Mouse (Mus musculus): ENCODE data around the gene Gm10428. TPM values are rescaled to one million over a fixed set of nuclear protein-coding genes. Genes with fewer than 3 reads are reported as not detected.
"Not testable (repeated sequence)": the region's sequence is repeated elsewhere in the genome, so short reads cannot be mapped to it uniquely, and the experiment has no call there.

Gm10428 gene
- polyA plus RNA-seq, 1 experiment from 2014 or later: not detected

- Histone ChIP-seq H3K9ac (no peak overlapping the region), H3K4me3 (no peak overlapping the region), H3K27me3 (peaks cover 41% of the 10 kb centered on the region), H3K36me3 (no peaks in the 10 kb centered on the region), H3K4me1 (peaks cover 11% of the 10 kb centered on the region), H3K9me3 (no peaks in the 10 kb centered on the region), H3K27ac (no peak overlapping the region), H3K4me2 (replicated peaks) (no peak overlapping the region)
- 64% methylated on average over 9 of the region's 9 CpGs for WGBS
- no peak for ATAC-seq (ENCODE audit: low FRiP score, low read depth)
These were observed 5.7 kb upstream of the Gm10428 start for GRCm38 (mm10) chr11:62747227-62747626.

- Histone ChIP-seq H3K4me3 (no peak overlapping the region), H3K36me3 (no peaks in the 10 kb centered on the region), H3K27me3 (peaks cover 41% of the 10 kb centered on the region), H3K9me3 (no peaks in the 10 kb centered on the region), H3K4me1 (peaks cover 4% of the 10 kb centered on the region; the same call in 1 of the 2 replicates), H3K9ac (no peak overlapping the region), H3K27ac (no peak overlapping the region), H3K4me2 (replicated peaks) (no peak overlapping the region)
- ATAC-seq (ENCODE audit: low FRiP score, low read depth): no peak
- WGBS: 76% methylated on average over 4 of the region's 4 CpGs
These were observed 4.8 kb upstream of the Gm10428 start for GRCm38 (mm10) chr11:62748062-62748461.

- not testable (repeated sequence) for H3K36me3 ChIP-seq; H3K4me1 ChIP-seq; H3K27ac ChIP-seq; ATAC-seq (ENCODE audit: low FRiP score, low read depth); H3K4me3 ChIP-seq; H3K9ac ChIP-seq; H3K9me3 ChIP-seq; H3K4me2 ChIP-seq (replicated peaks)
- H3K27me3 ChIP-seq: peaks cover 43% of the 10 kb centered on the region
- WGBS: 90% methylated on average over 13 of the region's 13 CpGs
These were observed 3.5 kb upstream of the Gm10428 start for GRCm38 (mm10) chr11:62749445-62749844.

GRCm38 (mm10) chr11:62752191-62752590, 709 bp upstream of the Gm10428 start:
- Histone ChIP-seq H3K9ac (no peak overlapping the region), H3K9me3 (no peaks in the 10 kb centered on the region), H3K4me1 (peaks cover 1% of the 10 kb centered on the region; the same call in 1 of the 2 replicates), H3K4me3 (no peak overlapping the region), H3K27me3 (peaks cover 39% of the 10 kb centered on the region), H3K36me3 (no peaks in the 10 kb centered on the region), H3K27ac (no peak overlapping the region), H3K4me2 (replicated peaks) (peak overlapping the region; percentile 7; the same call in 1 of the 2 replicates)
- 32% methylated on average over 11 of the region's 11 CpGs for WGBS
- ATAC-seq (ENCODE audit: low FRiP score, low read depth): no peak

GRCm38 (mm10) chr11:62756456-62757142, 3.7 kb downstream of the Gm10428 start:
- no peaks in the 10 kb centered on the region for H3K36me3 ChIP-seq
- peak; percentile 97 for ATAC-seq (ENCODE audit: low FRiP score, low read depth)
- peak overlapping the region; percentile 33 for H3K4me3 ChIP-seq
- WGBS: 7% methylated on average over 36 of the region's 36 CpGs
- peak overlapping the region; percentile 59 for H3K4me2 ChIP-seq (replicated peaks)
- peaks cover 12% of the 10 kb centered on the region for H3K4me1 ChIP-seq
- H3K9me3 ChIP-seq: no peaks in the 10 kb centered on the region
- peak overlapping the region; percentile 36; the same call in 1 of the 2 replicates for H3K9ac ChIP-seq
- peaks cover 28% of the 10 kb centered on the region for H3K27me3 ChIP-seq
- H3K27ac ChIP-seq: no peak overlapping the region

GRCm38 (mm10) chr11:62757143-62757507, 4.2 kb downstream of the Gm10428 start:
- Histone ChIP-seq H3K36me3 (no peaks in the 10 kb centered on the region), H3K4me1 (peaks cover 17% of the 10 kb centered on the region), H3K27ac (no peak overlapping the region), H3K9me3 (no peaks in the 10 kb centered on the region), H3K4me2 (replicated peaks) (peak overlapping the region; percentile 59), H3K9ac (peak overlapping the region; percentile 36; the same call in 1 of the 2 replicates), H3K4me3 (peak overlapping the region; percentile 33), H3K27me3 (peaks cover 28% of the 10 kb centered on the region)
- 10% methylated on average over 7 of the region's 7 CpGs for WGBS
- no peak for ATAC-seq (ENCODE audit: low FRiP score, low read depth)

- Histone ChIP-seq H3K36me3 (no peaks in the 10 kb centered on the region), H3K9me3 (no peaks in the 10 kb centered on the region), H3K27me3 (peaks cover 28% of the 10 kb centered on the region), H3K9ac (no peak overlapping the region), H3K4me2 (replicated peaks) (no peak overlapping the region), H3K27ac (no peak overlapping the region), H3K4me1 (peaks cover 18% of the 10 kb centered on the region), H3K4me3 (no peak overlapping the region)
- WGBS: 77% methylated on average over 6 of the region's 6 CpGs
- ATAC-seq (ENCODE audit: low FRiP score, low read depth): no peak
These were observed 5.0 kb downstream of the Gm10428 start for GRCm38 (mm10) chr11:62757906-62758305.

GRCm38 (mm10) chr11:62758491-62758890, 5.6 kb downstream of the Gm10428 start:
- no peak overlapping the region for H3K27ac ChIP-seq
- 93% methylated on average over 11 of the region's 11 CpGs for WGBS
- H3K9me3 ChIP-seq: no peaks in the 10 kb centered on the region
- H3K4me2 ChIP-seq (replicated peaks): no peak overlapping the region
- ATAC-seq (ENCODE audit: low FRiP score, low read depth): no peak
- H3K9ac ChIP-seq: no peak overlapping the region
- peaks cover 24% of the 10 kb centered on the region for H3K27me3 ChIP-seq
- H3K4me3 ChIP-seq: no peak overlapping the region
- H3K36me3 ChIP-seq: no peaks in the 10 kb centered on the region
- peaks cover 18% of the 10 kb centered on the region for H3K4me1 ChIP-seq

GRCm38 (mm10) chr11:62760755-62761457, 8.0 kb downstream of the Gm10428 start:
- no peaks in the 10 kb centered on the region for H3K9me3 ChIP-seq
- H3K4me2 ChIP-seq (replicated peaks): no peak overlapping the region
- H3K36me3 ChIP-seq: no peaks in the 10 kb centered on the region
- no peak overlapping the region for H3K4me3 ChIP-seq
- WGBS: 62% methylated on average over 9 of the region's 9 CpGs
- ATAC-seq (ENCODE audit: low FRiP score, low read depth): no peak
- H3K9ac ChIP-seq: no peak overlapping the region
- H3K27ac ChIP-seq: no peak overlapping the region
- H3K4me1 ChIP-seq: peaks cover 18% of the 10 kb centered on the region
- H3K27me3 ChIP-seq: peaks cover 17% of the 10 kb centered on the region

GRCm38 (mm10) chr11:62776510-62776909, 23.6 kb downstream of the Gm10428 start:
- Histone ChIP-seq H3K36me3 (peaks cover 69% of the 10 kb centered on the region), H3K9me3 (peaks cover 66% of the 10 kb centered on the region), H3K9ac (no peak overlapping the region), H3K4me3 (no peak overlapping the region), H3K27me3 (no peaks in the 10 kb centered on the region), H3K4me1 (no peaks in the 10 kb centered on the region), H3K27ac (no peak overlapping the region), H3K4me2 (replicated peaks) (no peak overlapping the region)
- ATAC-seq (ENCODE audit: low FRiP score, low read depth): no peak
- WGBS: 94% methylated on average over 7 of the region's 7 CpGs

- H3K36me3 ChIP-seq: peaks cover 39% of the 10 kb centered on the region
- 8% methylated on average over 34 of the region's 34 CpGs for WGBS
- H3K27me3 ChIP-seq: no peaks in the 10 kb centered on the region
- peak within 1 kb of the TSS; percentile 60 for H3K4me3 ChIP-seq
- H3K9ac ChIP-seq: peak within 1 kb of the TSS; percentile 79
- ATAC-seq (ENCODE audit: low FRiP score, low read depth): peak; percentile 95
- H3K9me3 ChIP-seq: peaks cover 11% of the 10 kb centered on the region
- H3K4me2 ChIP-seq (replicated peaks): peak within 1 kb of the TSS; percentile 78
- H3K27ac ChIP-seq: 0 out of 2 replicates have a peak within 1 kb of the TSS, but pooled peaks have one; percentile 7
- peaks cover 8% of the 10 kb centered on the region for H3K4me1 ChIP-seq
These were observed 36.2 kb downstream of the Gm10428 start, which contains the start of gene Zfp286 for GRCm38 (mm10) chr11:62788935-62789616. TSS of gene Zfp286 (minus strand) at chr11:62789462.

- Histone ChIP-seq H3K9ac (peak overlapping the region; percentile 79), H3K36me3 (peaks cover 34% of the 10 kb centered on the region), H3K27me3 (no peaks in the 10 kb centered on the region)
These were observed 36.7 kb downstream of the Gm10428 start for GRCm38 (mm10) chr11:62789617-62789936.

More at GRCm38 (mm10) chr11:62789617-62789936, 36.7 kb downstream of the Gm10428 start:
- 0 out of 2 replicates have a peak overlapping the region, but pooled peaks have one; percentile 7 for H3K27ac ChIP-seq
- peak overlapping the region; percentile 78 for H3K4me2 ChIP-seq (replicated peaks)
- no peak for ATAC-seq (ENCODE audit: low FRiP score, low read depth)
- peak overlapping the region; percentile 60 for H3K4me3 ChIP-seq
- H3K4me1 ChIP-seq: peaks cover 8% of the 10 kb centered on the region
- peaks cover 6% of the 10 kb centered on the region for H3K9me3 ChIP-seq
- whole genome bisulfite sequencing: 51% methylated on average over 3 of the region's 3 CpGs

Data from limb, embryonic 13.5 days (tissue).